Mouse (Mus musculus): ENCODE measurements around the gene Mest. TPM values are rescaled to one million over a fixed set of nuclear protein-coding genes. Genes with fewer than 3 reads are reported as not detected.

The Mest gene
- polyA plus RNA-seq, 1 experiment = 0.54 TPM

- TF ChIP-seq TAL1 (IDR thresholded peaks at IDR 0.05; ENCODE audit: low read length) (no peak), GATA1 (IDR thresholded peaks at IDR 0.05; ENCODE audit: low read length) (no peak)
- Histone ChIP-seq H3K27me3 (ENCODE audit: control insufficient read depth) (peaks cover 80% of the 10 kb centered on the region), H3K36me3 (ENCODE audit: control insufficient read depth) (no peaks in the 10 kb centered on the region), H3K4me3 (replicated peaks) (no peak overlapping the region), H3K9me3 (ENCODE audit: control insufficient read depth, low read length) (peaks cover 40% of the 10 kb centered on the region), H3K4me1 (ENCODE audit: control insufficient read depth) (peaks cover 2% of the 10 kb centered on the region; the same call in 1 of the 2 replicates)
These were observed 12.5 kb downstream of the Mest start for GRCm38 (mm10) chr6:30735728-30736371.

- Histone ChIP-seq H3K4me1 (ENCODE audit: control insufficient read depth) (peaks cover 2% of the 10 kb centered on the region; the same call in 1 of the 2 replicates), H3K9me3 (ENCODE audit: control insufficient read depth, low read length) (peaks cover 40% of the 10 kb centered on the region), H3K27me3 (ENCODE audit: control insufficient read depth) (peaks cover 80% of the 10 kb centered on the region), H3K36me3 (ENCODE audit: control insufficient read depth) (no peaks in the 10 kb centered on the region), H3K4me3 (replicated peaks) (no peak overlapping the region)
- TF ChIP-seq GATA1 (IDR thresholded peaks at IDR 0.05; ENCODE audit: low read length) = no peak
- no peak for TF ChIP-seq TAL1 (IDR thresholded peaks at IDR 0.05; ENCODE audit: low read length)
These were observed 13.0 kb downstream of the Mest start for GRCm38 (mm10) chr6:30736372-30736762.

GRCm38 (mm10) chr6:30736864-30737547 is 13.7 kb downstream of the Mest start:
- Histone ChIP-seq H3K4me1 (ENCODE audit: control insufficient read depth) (peaks cover 2% of the 10 kb centered on the region; the same call in 1 of the 2 replicates), H3K9me3 (ENCODE audit: control insufficient read depth, low read length) (peaks cover 40% of the 10 kb centered on the region), H3K27me3 (ENCODE audit: control insufficient read depth) (peaks cover 80% of the 10 kb centered on the region), H3K4me3 (replicated peaks) (no peak overlapping the region), H3K36me3 (ENCODE audit: control insufficient read depth) (no peaks in the 10 kb centered on the region)
- TF ChIP-seq TAL1 (IDR thresholded peaks at IDR 0.05; ENCODE audit: low read length) (no peak), GATA1 (IDR thresholded peaks at IDR 0.05; ENCODE audit: low read length) (no peak)

- H3K27me3 ChIP-seq (ENCODE audit: control insufficient read depth) = peaks cover 74% of the 10 kb centered on the region
These were observed 14.5 kb downstream of the Mest start for GRCm38 (mm10) chr6:30737548-30738463.

GRCm38 (mm10) chr6:30738464-30739006 is 15.2 kb downstream of the Mest start:
- TF ChIP-seq TAL1 (IDR thresholded peaks at IDR 0.05; ENCODE audit: low read length) (no peak), GATA1 (IDR thresholded peaks at IDR 0.05; ENCODE audit: low read length) (no peak)
- Histone ChIP-seq H3K4me3 (replicated peaks) (no peak overlapping the region), H3K36me3 (ENCODE audit: control insufficient read depth) (no peaks in the 10 kb centered on the region; the same call in 1 of the 2 replicates), H3K27me3 (ENCODE audit: control insufficient read depth) (peaks cover 67% of the 10 kb centered on the region), H3K9me3 (ENCODE audit: control insufficient read depth, low read length) (peaks cover 32% of the 10 kb centered on the region), H3K4me1 (ENCODE audit: control insufficient read depth) (peaks cover 2% of the 10 kb centered on the region; the same call in 1 of the 2 replicates)

More at GRCm38 (mm10) chr6:30737548-30738463, 14.5 kb downstream of the Mest start:
- Histone ChIP-seq H3K4me1 (ENCODE audit: control insufficient read depth) (peaks cover 2% of the 10 kb centered on the region; the same call in 1 of the 2 replicates), H3K9me3 (ENCODE audit: control insufficient read depth, low read length) (peaks cover 38% of the 10 kb centered on the region), H3K36me3 (ENCODE audit: control insufficient read depth) (no peaks in the 10 kb centered on the region; the same call in 1 of the 2 replicates), H3K4me3 (replicated peaks) (peak overlapping the region; percentile 20)
- TF ChIP-seq TAL1 (IDR thresholded peaks at IDR 0.05; ENCODE audit: low read length) = no peak

- TF ChIP-seq GATA1 (IDR thresholded peaks at IDR 0.05; ENCODE audit: low read length) (no peak), TAL1 (IDR thresholded peaks at IDR 0.05; ENCODE audit: low read length) (no peak)
- peaks cover 4% of the 10 kb centered on the region; the same call in 1 of the 2 replicates for H3K36me3 ChIP-seq (ENCODE audit: control insufficient read depth)
- no peak overlapping the region for H3K4me3 ChIP-seq (replicated peaks)
- H3K27me3 ChIP-seq (ENCODE audit: control insufficient read depth) = peaks cover 60% of the 10 kb centered on the region
- H3K9me3 ChIP-seq (ENCODE audit: control insufficient read depth, low read length) = peaks cover 32% of the 10 kb centered on the region
- H3K4me1 ChIP-seq (ENCODE audit: control insufficient read depth) = peaks cover 2% of the 10 kb centered on the region; the same call in 1 of the 2 replicates
These were observed 15.9 kb downstream of the Mest start for GRCm38 (mm10) chr6:30739177-30739747.

- H3K4me3 ChIP-seq (replicated peaks) = no peak overlapping the region
- no peaks in the 10 kb centered on the region for H3K9me3 ChIP-seq (ENCODE audit: control insufficient read depth, low read length)
- peaks cover 23% of the 10 kb centered on the region for H3K36me3 ChIP-seq (ENCODE audit: control insufficient read depth)
- TF ChIP-seq TAL1 (IDR thresholded peaks at IDR 0.05; ENCODE audit: low read length) (no peak), GATA1 (IDR thresholded peaks at IDR 0.05; ENCODE audit: low read length) (no peak)
- peaks cover 4% of the 10 kb centered on the region for H3K27me3 ChIP-seq (ENCODE audit: control insufficient read depth)
- H3K4me1 ChIP-seq (ENCODE audit: control insufficient read depth) = no peaks in the 10 kb centered on the region
These were observed 21.5 kb downstream of the Mest start for GRCm38 (mm10) chr6:30744846-30745245.

- Histone ChIP-seq H3K9me3 (ENCODE audit: control insufficient read depth, low read length) (no peaks in the 10 kb centered on the region), H3K4me3 (replicated peaks) (no peak overlapping the region)
These were observed 22.2 kb downstream of the Mest start for GRCm38 (mm10) chr6:30745591-30745990.

More at GRCm38 (mm10) chr6:30745591-30745990, 22.2 kb downstream of the Mest start:
- TF ChIP-seq GATA1 (IDR thresholded peaks at IDR 0.05; ENCODE audit: low read length) (no peak), TAL1 (IDR thresholded peaks at IDR 0.05; ENCODE audit: low read length) (no peak)
- peaks cover 26% of the 10 kb centered on the region for H3K36me3 ChIP-seq (ENCODE audit: control insufficient read depth)
- H3K27me3 ChIP-seq (ENCODE audit: control insufficient read depth) = no peaks in the 10 kb centered on the region
- no peaks in the 10 kb centered on the region for H3K4me1 ChIP-seq (ENCODE audit: control insufficient read depth)
